Mouse (Mus musculus): ENCODE data around the gene Ticam1.

DNA sequence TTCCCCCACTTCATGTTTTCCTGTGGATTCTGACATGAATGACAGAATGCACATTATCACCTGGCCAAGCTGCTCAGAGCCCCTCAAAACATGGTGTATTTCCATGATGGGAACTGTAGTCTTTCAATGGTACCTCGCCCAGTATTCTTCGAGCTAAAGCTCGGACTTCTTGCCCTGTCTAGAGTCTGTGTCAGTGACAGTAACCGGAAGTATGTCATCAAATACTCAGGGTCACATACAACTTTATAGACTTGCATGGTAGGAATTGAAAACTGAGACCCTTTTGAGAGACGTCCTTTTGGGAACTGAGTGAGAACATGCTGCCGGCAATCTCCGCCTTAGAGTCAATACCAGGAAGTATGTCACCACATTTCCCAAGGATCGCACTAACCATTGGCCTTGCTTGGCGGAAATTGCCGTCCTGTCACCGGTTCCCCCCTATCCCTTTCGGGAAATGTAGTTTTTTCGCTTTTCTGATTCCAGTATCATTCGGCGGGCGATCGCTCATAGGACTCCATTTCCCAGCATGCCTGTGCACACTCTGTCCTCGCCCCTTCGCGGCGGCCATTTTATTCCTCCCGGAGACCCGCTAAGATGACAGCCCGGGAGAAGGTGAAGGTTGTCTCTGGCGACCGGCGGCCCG lies 20.2 kb downstream of the Ticam1 start, which contains the start of gene Fem1a:
- TF ChIP-seq CTCF (IDR thresholded peaks at IDR 0.05; ENCODE audit: extremely low read depth, insufficient read depth, insufficient read length, insufficient replicate concordance), result no peak
- peak; percentile 37; the same call in 1 of the 2 replicates for TF ChIP-seq POLR2A (IDR thresholded peaks at IDR 0.05; ENCODE audit: low read depth, low read length)
